12 mouse cellular contexts compared by ENCODE assay signal in the genomic region with DNA sequence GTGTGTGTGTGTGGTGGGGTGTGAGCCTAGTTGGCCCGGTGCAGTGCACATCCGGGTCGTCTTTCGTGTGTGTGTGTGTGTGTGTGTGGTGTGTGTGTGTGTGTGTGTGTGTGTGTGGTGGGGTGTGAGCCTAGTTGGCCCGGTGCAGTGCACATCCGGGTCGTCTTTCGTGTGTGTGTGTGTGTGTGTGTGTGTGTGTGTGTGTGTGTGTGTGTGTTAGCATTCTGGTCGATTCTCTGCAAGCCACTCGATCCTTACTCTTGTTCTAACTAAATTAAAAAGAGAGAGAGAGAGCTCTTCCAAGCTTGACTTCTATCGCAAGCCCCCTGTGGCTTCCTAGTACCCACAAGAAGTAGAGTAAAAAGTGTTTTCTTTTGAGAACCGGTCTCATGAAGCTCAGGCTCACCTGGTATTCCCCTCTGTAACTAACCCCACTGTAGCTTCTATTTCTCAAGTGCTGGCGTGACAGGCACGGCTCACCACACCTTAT. TPM values are rescaled to one million over a fixed set of nuclear protein-coding genes. Genes with fewer than 3 reads are reported as not detected.
A peak's percentile ranks its signal among the peaks of the same experiment; 100 is the strongest.
DNase-seq lines count a peak whose midpoint lies in the region; ATAC-seq and TF ChIP-seq lines count a peak whose summit lies in the region.
"Not testable (repeated sequence)": the region's sequence is repeated elsewhere in the genome, so short reads cannot be mapped to it uniquely, and the experiment has no call there.
"Had no signal": no experiment of that assay in that cellular context is flagged by ENCODE, and none has a peak within 500 bp of the region (broad histone marks: within the 10 kb centered on the region; RNA-seq: fewer than 3 reads in every experiment).

No protein-coding gene starts in this region.

- H3K4me3 ChIP-seq in CH12.LX (replicated peaks in 1 of 3; ENCODE audit: low read depth in 2 of 3, low read length in 2 of 3, poor library complexity in 1 of 3): peak overlapping the region; percentile 14 to 40 (median 20)
- H3K4me3 ChIP-seq in heart, embryonic 12.5 days; intestine, embryonic 15.5 days (replicated peaks); limb, embryonic 13.5 days; neural tube, embryonic 14.5 days (ENCODE audit: low read depth, low read length): not testable (repeated sequence)

- H3K79me2 ChIP-seq in CH12.LX (replicated peaks; ENCODE audit: control insufficient read depth, extremely low read depth, insufficient read depth, poor library complexity, severe bottlenecking): peaks cover 26% of the 10 kb centered on the region

- TF ChIP-seq CTCF in CH12.LX (conservative IDR thresholded peaks at IDR 0.05 in 1 of 2, IDR thresholded peaks at IDR 0.05 in 1 of 2; ENCODE audit: low read depth in 2 of 2, low read length in 2 of 2): not testable (repeated sequence)

- H3K36me3 ChIP-seq in CH12.LX (replicated peaks in 1 of 2; ENCODE audit: control insufficient read depth in 1 of 2, insufficient read depth in 1 of 2, low read length in 1 of 2): peaks cover 0 to 16% of the 10 kb centered on the region in 2 experiments
- not testable (repeated sequence) for H3K36me3 ChIP-seq in heart, embryonic 12.5 days; intestine, embryonic 15.5 days; neural tube, embryonic 14.5 days (ENCODE audit: control insufficient read depth, insufficient read depth, low read length)
- peaks cover 11% of the 10 kb centered on the region; the same call in 1 of the 2 replicates for H3K36me3 ChIP-seq in limb, embryonic 13.5 days

- peak overlapping the region; percentile 88; the same call in 1 of the 2 replicates for H3K27ac ChIP-seq in CH12.LX (ENCODE audit: insufficient read depth, low read depth)
- not testable (repeated sequence) for H3K27ac ChIP-seq in heart, embryonic 12.5 days (ENCODE audit: poor library complexity, severe bottlenecking); limb, embryonic 13.5 days; neural tube, embryonic 14.5 days (ENCODE audit: low read depth, low read length)
- H3K27ac ChIP-seq in intestine, embryonic 15.5 days: peak overlapping the region; percentile 48; the same call in 1 of the 2 replicates

- WGBS in heart, embryonic 12.5 days: 54% methylated on average over 7 of the region's 14 CpGs
- WGBS in intestine, embryonic 15.5 days: 29% methylated on average over 14 of the region's 14 CpGs
- WGBS in limb, embryonic 13.5 days: 40% methylated on average over 9 of the region's 14 CpGs
- 42% methylated on average over 10 of the region's 14 CpGs for WGBS in neural tube, embryonic 14.5 days

- H3K27me3 ChIP-seq in CH12.LX (replicated peaks); heart, embryonic 12.5 days (replicated peaks); intestine, embryonic 15.5 days (replicated peaks); limb, embryonic 13.5 days; neural tube, embryonic 14.5 days (ENCODE audit: control insufficient read depth, insufficient read depth, low read length): not testable (repeated sequence)

- H3K4me2 ChIP-seq in CH12.LX (ENCODE audit: insufficient read depth, low read depth, poor library complexity, severe bottlenecking): peak overlapping the region; percentile 65
- peak overlapping the region; percentile 90 for H3K4me2 ChIP-seq in heart, embryonic 12.5 days
- 0 out of 2 replicates have a peak overlapping the region, but pooled peaks have one; percentile 89 for H3K4me2 ChIP-seq in intestine, embryonic 15.5 days (replicated peaks)
- peak overlapping the region; percentile 96 for H3K4me2 ChIP-seq in limb, embryonic 13.5 days (replicated peaks)
- not testable (repeated sequence) for H3K4me2 ChIP-seq in neural tube, embryonic 14.5 days (ENCODE audit: low read depth, low read length)

- peak; percentile 20; the same call in 1 of the 2 replicates for ATAC-seq in common myeloid progenitor, adult 5-6 weeks (replicated peaks; ENCODE audit: low read depth, poor library complexity, severe bottlenecking)
- not testable (repeated sequence) for ATAC-seq in heart, embryonic 12.5 days (ENCODE audit: insufficient number of reproducible peaks, low FRiP score); limb, embryonic 13.5 days (ENCODE audit: low FRiP score, low read depth)
- ATAC-seq in intestine, embryonic 15.5 days: peak; percentile 29; the same call in 1 of the 2 replicates
- peak; percentile 25; the same call in 1 of the 2 replicates for ATAC-seq in neural tube, embryonic 14.5 days (ENCODE audit: low read depth)

- DNase-seq in CH12.LX (ENCODE audit: extremely low read depth): not testable (repeated sequence)
- DNase-seq in lung, postnatal 36 days: peak; percentile 45
- peak; percentile 42 to 43 for DNase-seq in thymus, postnatal 10 days (ENCODE audit: low spot score in 2 of 2)

- in situ Hi-C loops in CH12.LX (cut with MboI; ENCODE audit: low pct_ligation_motif_present, low pct_unique_long_range_greater_than_20kb, low sequenced_read_pairs): loop anchor here (10.0 kb wide), 1 partner anchor 245 kb away; no protein-coding TSS in a partner anchor

- not testable (repeated sequence) for H3K9ac ChIP-seq in CH12.LX (ENCODE audit: insufficient read depth, low read depth); heart, embryonic 12.5 days; intestine, embryonic 15.5 days; limb, embryonic 13.5 days; neural tube, embryonic 14.5 days (replicated peaks; ENCODE audit: low read depth, low read length)

- not testable (repeated sequence) for TF ChIP-seq POLR2A in CH12.LX (IDR thresholded peaks at IDR 0.05; ENCODE audit: low read depth, low read length)

- not testable (repeated sequence) for TF ChIP-seq EP300 in CH12.LX (IDR thresholded peaks at IDR 0.05; ENCODE audit: low read length)

- H3K4me1 ChIP-seq in CH12.LX (ENCODE audit: control insufficient read depth in 1 of 2, insufficient read depth in 2 of 2): peaks cover 16 to 35% of the 10 kb centered on the region in 2 experiments
- peaks cover 23% of the 10 kb centered on the region for H3K4me1 ChIP-seq in heart, embryonic 12.5 days (replicated peaks)
- peaks cover 27% of the 10 kb centered on the region for H3K4me1 ChIP-seq in intestine, embryonic 15.5 days (replicated peaks)
- peaks cover 48% of the 10 kb centered on the region for H3K4me1 ChIP-seq in limb, embryonic 13.5 days
- peaks cover 20% of the 10 kb centered on the region for H3K4me1 ChIP-seq in neural tube, embryonic 14.5 days (ENCODE audit: control insufficient read depth, insufficient read depth, low read length)

- dilution Hi-C loops in CH12.LX (cut with MboI; ENCODE audit: extremely low pct_ligation_motif_present, extremely low pct_unique_long_range_greater_than_20kb, low sequenced_read_pairs): not testable (repeated sequence)

- TF ChIP-seq RAD21 in CH12.LX (IDR thresholded peaks at IDR 0.05; ENCODE audit: low read depth, low read length): not testable (repeated sequence)

- not testable (repeated sequence) for H3K9me3 ChIP-seq in CH12.LX (replicated peaks; ENCODE audit: low read length); heart, embryonic 12.5 days (replicated peaks); intestine, embryonic 15.5 days; limb, embryonic 13.5 days; neural tube, embryonic 14.5 days (ENCODE audit: control insufficient read depth, low read length)

RNA-seq across cellular contexts. Expression of gene Pias4, which starts 1.7 kb away (rescaled TPM):
- 24.3 and 26.6 TPM in 2 replicates for total RNA-seq in CH12.LX (2012; rRNA removed)
- total RNA-seq in CH12.LX (2014; rRNA removed): 13.6 and 15.3 TPM in 2 replicates
- polyA plus RNA-seq in CH12.LX (2012; ENCODE audit: insufficient read length, low read depth): 26.5 and 33.5 TPM in 2 replicates
- total RNA-seq in common myeloid progenitor, adult 5-6 weeks (2017): 8.4 and 17.5 TPM in 2 replicates
- polyA plus RNA-seq in heart, embryonic 12.5 days (2016; fragmentation: Nextera tagmentation; extraction: Ambion mirVana): 36.0 and 36.1 TPM in 2 replicates
- polyA plus RNA-seq in intestine, embryonic 15.5 days (2015; fragmentation: Nextera tagmentation; extraction: Ambion mirVana): 47.2 and 58.4 TPM in 2 replicates
- polyA plus RNA-seq in limb, embryonic 13.5 days (2015; fragmentation: Nextera tagmentation; extraction: Ambion mirVana): 62.2 and 62.3 TPM in 2 replicates
- 48.4 and 51.4 TPM in 2 replicates for polyA plus RNA-seq in neural tube, embryonic 14.5 days (2014; fragmentation: Nextera tagmentation; extraction: Ambion mirVana)

RNA-seq across cellular contexts. Expression of gene Eef2, which starts 7.0 kb away (rescaled TPM):
- total RNA-seq in CH12.LX (2012; rRNA removed): 3,382 and 4,660 TPM in 2 replicates
- 1,528 and 1,752 TPM in 2 replicates for total RNA-seq in CH12.LX (2014; rRNA removed)
- 2,532 and 2,649 TPM in 2 replicates for polyA plus RNA-seq in CH12.LX (2012; ENCODE audit: insufficient read length, low read depth)
- total RNA-seq in common myeloid progenitor, adult 5-6 weeks (2017): 1,623 and 1,948 TPM in 2 replicates
- polyA plus RNA-seq in heart, embryonic 12.5 days (2016; fragmentation: Nextera tagmentation; extraction: Ambion mirVana): 408 and 433 TPM in 2 replicates
- polyA plus RNA-seq in intestine, embryonic 15.5 days (2015; fragmentation: Nextera tagmentation; extraction: Ambion mirVana): 515 and 540 TPM in 2 replicates
- 577 and 592 TPM in 2 replicates for polyA plus RNA-seq in limb, embryonic 13.5 days (2015; fragmentation: Nextera tagmentation; extraction: Ambion mirVana)
- polyA plus RNA-seq in neural tube, embryonic 14.5 days (2014; fragmentation: Nextera tagmentation; extraction: Ambion mirVana): 373 and 452 TPM in 2 replicates

RNA-seq across cellular contexts. Expression of gene Dapk3, which starts 13.3 kb away (rescaled TPM):
- 43.9 and 46.2 TPM in 2 replicates for total RNA-seq in CH12.LX (2012; rRNA removed)
- 25.4 and 27.5 TPM in 2 replicates for total RNA-seq in CH12.LX (2014; rRNA removed)
- polyA plus RNA-seq in CH12.LX (2012; ENCODE audit: insufficient read length, low read depth): 39.5 and 44.5 TPM in 2 replicates
- total RNA-seq in common myeloid progenitor, adult 5-6 weeks (2017): 14.3 and 29.8 TPM in 2 replicates
- 62.8 and 69.0 TPM in 2 replicates for polyA plus RNA-seq in heart, embryonic 12.5 days (2016; fragmentation: Nextera tagmentation; extraction: Ambion mirVana)
- polyA plus RNA-seq in intestine, embryonic 15.5 days (2015; fragmentation: Nextera tagmentation; extraction: Ambion mirVana): 56.6 and 62.7 TPM in 2 replicates
- 53.4 and 53.7 TPM in 2 replicates for polyA plus RNA-seq in limb, embryonic 13.5 days (2015; fragmentation: Nextera tagmentation; extraction: Ambion mirVana)
- 64.5 and 67.3 TPM in 2 replicates for polyA plus RNA-seq in neural tube, embryonic 14.5 days (2014; fragmentation: Nextera tagmentation; extraction: Ambion mirVana)

RNA-seq across cellular contexts. Expression of gene 4930442H23Rik, which starts 14.2 kb away (rescaled TPM):
- total RNA-seq in CH12.LX (2012; rRNA removed): 0.29 TPM in 1 of 2 replicates, not detected in the other
- total RNA-seq in CH12.LX (2014; rRNA removed): not detected in 2 replicates
- 0.27 and 0.35 TPM in 2 replicates for polyA plus RNA-seq in CH12.LX (2012; ENCODE audit: insufficient read length, low read depth)
- total RNA-seq in common myeloid progenitor, adult 5-6 weeks (2017): not detected in 2 replicates
- 0.18 TPM in 1 of 2 replicates, not detected in the other for polyA plus RNA-seq in heart, embryonic 12.5 days (2016; fragmentation: Nextera tagmentation; extraction: Ambion mirVana)
- 0.13 and 0.15 TPM in 2 replicates for polyA plus RNA-seq in intestine, embryonic 15.5 days (2015; fragmentation: Nextera tagmentation; extraction: Ambion mirVana)
- not detected in 2 replicates for polyA plus RNA-seq in limb, embryonic 13.5 days (2015; fragmentation: Nextera tagmentation; extraction: Ambion mirVana)
- not detected in 2 replicates for polyA plus RNA-seq in neural tube, embryonic 14.5 days (2014; fragmentation: Nextera tagmentation; extraction: Ambion mirVana)
- total RNA-seq: gastrocnemius, postnatal 36 days; left cerebral cortex, adult 8-10 months; megakaryocyte-erythroid progenitor cell, adult 5-6 weeks had no signal
- polyA plus RNA-seq: forebrain, embryonic 12.5 days had no signal

RNA-seq across cellular contexts. Expression of gene Nmrk2, which starts 32.4 kb away (rescaled TPM):
- 0.08 TPM in 1 of 2 replicates, not detected in the other for total RNA-seq in CH12.LX (2012; rRNA removed)
- total RNA-seq in CH12.LX (2014; rRNA removed): not detected in 2 replicates
- not detected in 2 replicates for polyA plus RNA-seq in CH12.LX (2012; ENCODE audit: insufficient read length, low read depth)
- not detected in 2 replicates for total RNA-seq in common myeloid progenitor, adult 5-6 weeks (2017)
- polyA plus RNA-seq in heart, embryonic 12.5 days (2016; fragmentation: Nextera tagmentation; extraction: Ambion mirVana): 3.9 and 4.9 TPM in 2 replicates
- 0.14 TPM in 1 of 2 replicates, not detected in the other for polyA plus RNA-seq in intestine, embryonic 15.5 days (2015; fragmentation: Nextera tagmentation; extraction: Ambion mirVana)
- 0.18 and 0.26 TPM in 2 replicates for polyA plus RNA-seq in limb, embryonic 13.5 days (2015; fragmentation: Nextera tagmentation; extraction: Ambion mirVana)
- not detected in 2 replicates for polyA plus RNA-seq in neural tube, embryonic 14.5 days (2014; fragmentation: Nextera tagmentation; extraction: Ambion mirVana)
- total RNA-seq: megakaryocyte-erythroid progenitor cell, adult 5-6 weeks had no signal
- polyA plus RNA-seq: forebrain, embryonic 12.5 days had no signal
